Mouse (Mus musculus): Measurements from ENCODE around the gene Gnb1l.
A peak's percentile ranks its signal among the peaks of the same experiment; 100 is the strongest.

Gene Gnb1l

DNA sequence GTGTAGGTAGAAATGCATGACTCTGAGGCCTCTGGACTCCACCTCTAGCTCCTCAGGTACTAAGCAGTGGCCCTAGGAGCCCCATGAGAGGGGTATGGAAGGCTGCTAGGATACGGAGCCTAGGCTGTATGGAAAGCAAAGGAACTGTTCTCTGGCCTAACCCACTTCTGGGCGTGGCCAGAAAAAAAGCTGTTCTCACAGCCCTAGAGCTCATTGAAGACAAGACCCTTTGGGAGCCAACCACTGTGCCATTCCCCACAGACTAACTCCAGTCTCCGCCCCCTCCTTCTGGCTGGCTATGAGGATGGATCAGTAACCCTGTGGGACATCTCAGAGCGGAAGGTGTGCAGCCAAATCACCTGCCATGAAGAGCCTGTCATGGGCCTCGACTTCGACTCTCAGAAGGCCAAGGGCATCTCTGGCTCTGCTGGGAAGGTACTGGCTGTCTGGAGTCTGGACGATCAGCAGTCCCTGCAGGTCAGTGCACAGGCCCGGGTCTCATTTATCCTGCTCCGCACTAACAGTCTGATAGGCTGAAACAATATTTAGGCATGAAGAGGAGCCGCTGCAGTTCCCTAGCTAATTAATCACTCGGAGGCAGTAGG, 53.7 kb downstream of the Gnb1l start:
- DNase-seq, result no peak

DNA sequence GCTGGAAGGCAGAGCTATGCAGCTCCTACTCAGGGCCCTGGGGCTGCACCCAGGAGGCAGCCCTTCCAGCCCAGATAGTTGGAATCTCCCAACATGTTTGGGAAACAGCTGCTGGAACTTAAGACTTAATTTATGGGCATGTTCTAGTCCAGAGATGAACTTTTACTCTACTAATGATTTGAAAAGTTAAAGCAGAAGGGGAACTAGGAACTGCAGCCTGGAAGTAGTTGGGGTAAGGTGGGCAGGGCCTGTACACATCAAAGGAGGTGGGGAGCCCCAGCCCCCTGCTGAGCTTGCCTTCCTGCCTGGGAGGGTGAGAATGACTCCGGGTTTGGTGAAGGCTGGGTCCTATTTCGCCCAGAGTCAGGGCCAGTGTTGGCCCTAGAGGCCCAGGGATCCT, 56.2 kb downstream of the Gnb1l start:
- DNase-seq, result no peak

DNA sequence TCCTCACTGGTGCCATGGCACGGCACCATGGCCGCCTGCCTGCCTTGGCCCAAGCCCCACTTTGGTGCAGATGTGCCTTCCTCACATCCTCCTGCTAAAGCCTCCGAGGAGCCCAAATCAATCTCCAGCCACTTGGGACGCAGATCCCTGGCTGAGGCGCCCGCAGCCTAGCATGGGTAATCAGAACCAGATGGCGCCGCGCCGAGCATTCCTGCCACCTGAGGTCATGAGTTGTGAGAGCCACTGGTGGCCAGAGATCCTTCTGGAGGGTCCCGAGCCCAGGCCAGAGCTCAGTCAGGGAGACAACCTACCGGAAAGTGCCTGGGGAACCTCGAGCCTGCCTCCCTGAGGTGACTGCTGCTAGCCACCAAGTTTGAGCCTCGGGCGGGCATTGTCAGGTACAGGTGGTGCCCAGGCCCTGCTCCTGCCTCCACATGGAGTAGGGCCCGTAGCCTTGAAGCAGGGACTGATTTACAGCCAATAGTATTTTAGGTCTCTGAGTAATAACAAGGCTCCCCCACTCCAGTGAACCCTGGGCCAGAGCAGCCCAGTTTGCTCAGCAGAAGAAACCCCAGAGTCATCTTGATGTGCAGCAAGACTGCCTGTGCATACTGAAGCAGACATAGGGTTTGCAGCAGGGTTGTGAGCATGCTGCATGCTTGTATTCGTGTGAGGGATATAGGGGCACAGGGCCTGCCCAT, 56.9 kb downstream of the Gnb1l start:
- no peak for DNase-seq

DNA sequence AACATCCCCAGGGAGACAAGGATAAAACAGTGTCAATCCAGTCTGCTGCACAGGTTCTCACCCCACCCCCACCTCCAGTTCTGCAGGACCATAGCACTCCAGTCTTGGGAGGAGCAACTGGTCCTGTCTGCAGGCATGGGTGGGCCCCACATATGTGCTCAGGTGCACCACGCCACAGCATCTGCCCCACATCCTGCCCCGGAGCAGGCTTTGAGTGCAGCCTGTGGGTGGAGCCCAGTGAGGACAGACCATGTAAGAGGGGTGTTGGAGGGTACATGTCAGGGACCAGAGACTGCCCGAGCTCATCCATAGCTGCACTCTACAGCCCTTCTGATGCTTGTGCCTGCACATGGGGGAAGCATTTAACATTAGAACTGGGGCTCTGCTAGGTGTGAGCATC, 57.9 kb downstream of the Gnb1l start:
- DNase-seq, result no peak

DNA sequence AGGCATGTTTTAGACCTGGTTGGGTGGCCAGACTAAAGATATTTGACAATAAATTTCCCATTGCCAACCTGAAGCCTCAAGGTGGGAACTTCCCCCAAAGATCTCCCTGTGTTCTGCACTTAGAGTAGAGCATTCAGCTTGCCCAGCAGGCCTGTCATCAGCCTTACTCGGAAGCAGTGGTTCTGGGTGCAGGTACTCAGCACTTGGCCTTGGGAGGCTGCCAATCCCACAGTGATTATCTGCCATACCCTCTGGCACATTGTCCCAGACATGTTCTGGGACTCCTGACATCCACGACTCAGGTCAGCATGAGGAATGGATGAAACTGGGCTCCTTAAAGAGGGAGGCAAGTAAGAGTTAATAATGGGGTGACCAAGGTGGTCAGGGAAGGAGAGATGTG, 66.0 kb downstream of the Gnb1l start:
- no peak for DNase-seq

DNA sequence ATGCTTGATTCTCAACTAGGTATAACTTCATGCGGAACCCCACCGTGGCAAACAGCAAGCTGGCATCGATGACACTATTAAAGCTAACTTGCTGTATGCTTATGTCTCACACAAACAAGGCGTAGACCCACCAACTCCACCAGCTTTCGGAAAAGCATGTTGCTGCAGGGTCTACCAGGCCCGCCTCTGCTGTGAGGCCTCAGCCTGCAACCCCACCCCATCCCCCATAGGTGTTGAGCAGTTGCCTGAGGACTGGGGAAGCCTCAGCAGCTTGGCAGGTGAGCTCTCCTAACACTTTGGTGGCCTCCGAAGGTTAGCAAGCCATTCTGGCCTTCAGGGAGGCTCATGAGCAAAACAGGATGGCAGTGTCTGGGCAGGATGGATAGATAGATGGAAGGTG, 70.1 kb downstream of the Gnb1l start:
- DNase-seq, result no peak

DNA sequence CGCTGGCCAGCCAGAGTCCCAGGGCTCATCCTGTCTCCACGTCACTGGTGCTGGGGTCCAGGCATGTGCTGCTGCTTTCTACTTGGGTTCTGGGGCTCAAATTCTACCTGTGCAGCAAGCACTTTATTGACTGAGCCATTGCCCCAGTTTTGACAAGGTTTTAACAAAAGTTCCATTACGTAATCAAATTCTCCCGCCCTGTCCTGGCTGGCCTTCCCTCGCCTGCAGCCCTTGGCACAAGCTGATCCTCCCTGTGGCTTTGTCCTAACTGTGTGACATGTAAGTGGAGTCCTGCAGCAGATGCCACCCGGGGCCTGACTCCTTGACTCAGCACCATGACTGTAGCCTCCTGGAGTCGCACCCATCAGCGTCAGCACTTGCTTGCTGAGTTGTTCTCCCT, 75.7 kb downstream of the Gnb1l start:
- peak; percentile 14 for DNase-seq

DNA sequence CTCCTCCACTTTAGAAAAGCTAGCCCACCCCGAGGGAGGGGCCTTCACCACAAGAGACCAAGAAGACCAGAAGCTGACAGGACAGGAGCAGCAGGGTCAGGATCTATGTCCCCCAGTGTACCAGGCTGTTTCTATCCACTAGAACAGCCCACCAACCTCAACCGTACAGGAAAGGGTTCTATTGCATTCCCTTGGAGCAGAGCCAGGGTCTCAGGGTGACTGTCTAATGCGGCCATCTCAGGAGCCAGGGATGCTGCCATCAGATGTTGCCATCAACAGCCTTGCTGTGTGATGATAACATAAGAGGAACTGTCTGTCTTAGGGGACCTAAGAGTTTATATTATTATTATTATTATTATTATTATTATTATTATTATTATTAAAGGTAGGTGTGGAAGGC, 78.6 kb downstream of the Gnb1l start:
- DNase-seq, result no peak

DNA sequence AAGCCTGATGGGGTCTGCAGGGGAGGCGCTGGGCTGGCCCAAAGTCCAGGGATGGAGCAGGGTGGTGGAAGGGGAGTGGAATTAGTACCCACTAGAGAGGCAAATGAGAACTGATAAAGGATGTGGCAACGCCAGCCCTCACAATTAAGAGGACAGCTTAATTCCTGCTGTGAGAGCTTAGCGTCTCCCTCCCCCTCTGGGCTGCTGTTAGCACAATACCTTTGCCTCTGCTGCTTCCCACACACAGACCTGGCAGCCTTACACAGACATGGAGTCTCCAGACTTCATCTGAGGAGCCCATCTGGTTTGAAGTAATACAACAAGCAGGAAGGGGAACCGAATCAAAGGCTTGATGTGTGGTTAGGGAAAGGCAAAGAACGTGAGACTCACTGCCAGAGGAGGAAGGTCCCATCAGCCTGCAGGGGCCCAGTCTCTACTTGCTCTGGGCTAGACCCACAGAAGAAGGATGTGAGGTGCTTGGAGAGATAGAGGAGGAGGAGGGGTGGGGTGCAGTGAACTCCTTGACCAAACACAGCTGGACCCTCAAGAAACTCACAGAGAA, 79.2 kb downstream of the Gnb1l start:
- no peak for DNase-seq

DNA sequence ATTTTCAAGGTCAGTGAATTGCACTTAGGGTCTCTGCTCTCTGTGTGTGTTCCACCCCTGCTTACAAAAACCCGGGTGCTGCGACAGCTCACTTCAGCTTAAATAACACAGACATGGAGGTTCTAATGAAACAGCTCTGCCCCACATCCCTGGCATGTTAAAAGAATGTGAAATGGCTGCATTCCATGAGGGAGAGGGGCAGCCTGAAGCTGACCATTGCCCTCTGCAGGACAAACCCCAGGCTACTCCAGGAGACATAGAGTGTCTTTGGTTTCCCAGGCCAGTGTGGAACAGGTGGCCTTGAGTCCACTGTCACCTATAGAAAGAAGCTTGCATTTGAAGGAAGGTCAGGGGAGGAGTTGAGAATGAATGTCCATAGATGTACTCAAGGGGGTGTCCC, 81.9 kb downstream of the Gnb1l start:
- no peak for DNase-seq

DNA sequence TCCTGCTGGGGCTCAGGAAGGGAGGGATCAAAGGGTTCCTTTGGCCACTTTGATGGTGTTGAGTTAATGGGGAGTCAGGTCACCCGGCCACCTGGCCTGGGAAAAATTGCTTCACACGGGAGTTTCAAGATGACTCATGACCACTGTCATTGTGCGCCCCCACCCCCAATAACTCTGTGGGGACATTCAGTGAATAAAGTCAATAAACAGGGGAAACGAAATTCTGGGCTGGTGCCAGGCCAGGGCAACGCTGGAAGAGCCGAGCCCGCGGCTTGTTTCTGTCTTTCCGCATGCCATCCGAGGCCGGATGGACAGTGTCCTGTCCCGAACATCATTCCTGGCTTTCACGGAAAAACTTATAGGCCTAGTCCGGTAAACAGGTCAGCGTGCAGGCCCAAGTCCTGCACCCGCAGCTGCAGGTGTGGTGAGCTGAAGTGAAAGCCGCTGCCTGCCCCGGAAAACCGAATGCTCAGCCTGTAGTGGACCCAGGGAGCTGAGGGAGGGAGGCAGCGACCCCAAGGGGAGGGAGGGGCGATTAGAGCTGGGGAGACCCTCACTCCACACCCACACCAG, 82.6 kb downstream of the Gnb1l start:
- no peak for DNase-seq

DNA sequence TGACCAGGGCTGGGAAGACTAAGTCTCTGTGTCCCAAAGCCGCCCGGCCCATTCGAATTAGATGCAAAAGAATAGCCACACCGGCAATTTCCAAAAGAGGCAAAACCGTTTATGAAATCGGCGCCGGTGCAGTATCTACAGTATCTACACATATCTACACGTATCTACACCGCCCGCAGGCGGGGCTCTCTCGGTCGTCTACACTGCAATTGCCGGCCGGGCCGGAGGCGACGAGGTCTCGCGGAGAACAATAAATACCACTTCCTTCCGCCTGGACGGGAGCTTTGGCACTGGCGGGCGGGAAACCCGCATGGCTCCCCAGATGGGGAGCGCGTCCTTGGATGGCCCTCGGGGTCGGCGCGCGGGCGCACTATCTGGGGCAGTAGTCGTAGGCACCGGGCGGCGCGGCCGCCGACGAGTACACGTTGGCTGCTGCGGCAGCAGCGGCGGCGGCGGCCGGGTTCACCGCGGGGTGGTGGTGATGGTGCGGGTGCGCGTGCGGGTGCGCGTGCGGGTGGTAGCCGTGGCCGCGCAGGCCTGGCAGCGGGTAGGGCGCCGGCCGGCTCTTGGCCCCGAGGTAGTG, 83.2 kb downstream of the Gnb1l start:
- no peak for DNase-seq

DNA sequence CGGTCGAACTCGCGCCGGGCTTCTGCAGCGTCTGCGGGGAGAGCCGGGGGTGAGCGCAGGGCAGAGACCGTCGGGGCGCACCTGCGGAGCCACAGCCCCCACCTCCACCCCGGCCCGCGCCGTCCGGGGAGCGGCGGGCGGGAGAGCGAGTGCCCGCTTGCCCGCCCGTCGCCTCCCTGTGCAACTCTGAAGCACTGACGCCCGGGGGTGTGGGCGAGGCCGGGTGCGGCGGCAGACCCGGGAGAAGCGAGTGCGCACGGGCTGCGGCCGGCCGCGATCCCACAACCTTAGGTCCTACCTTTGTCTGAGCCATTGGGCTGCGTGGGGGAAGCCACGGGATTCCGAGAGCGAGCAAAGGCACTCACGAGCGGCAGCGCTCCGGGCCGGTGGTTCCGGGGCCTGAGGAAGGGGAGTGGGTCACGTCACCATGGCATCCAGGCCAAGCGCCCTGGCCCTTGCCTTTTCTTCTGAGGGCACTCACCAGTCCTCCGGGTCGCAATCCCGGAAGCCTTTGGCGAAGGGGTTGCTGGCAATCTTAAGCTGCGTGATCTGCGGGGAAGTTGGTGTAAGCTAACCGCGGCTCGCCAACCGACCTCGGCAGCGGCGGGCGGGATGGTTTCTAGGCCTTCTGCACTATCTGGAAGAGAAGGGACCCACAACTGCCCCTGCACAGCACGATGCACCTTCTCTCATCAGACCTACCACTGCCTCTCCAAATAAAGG, 84.1 kb downstream of the Gnb1l start:
- DNase-seq, result no peak

DNA sequence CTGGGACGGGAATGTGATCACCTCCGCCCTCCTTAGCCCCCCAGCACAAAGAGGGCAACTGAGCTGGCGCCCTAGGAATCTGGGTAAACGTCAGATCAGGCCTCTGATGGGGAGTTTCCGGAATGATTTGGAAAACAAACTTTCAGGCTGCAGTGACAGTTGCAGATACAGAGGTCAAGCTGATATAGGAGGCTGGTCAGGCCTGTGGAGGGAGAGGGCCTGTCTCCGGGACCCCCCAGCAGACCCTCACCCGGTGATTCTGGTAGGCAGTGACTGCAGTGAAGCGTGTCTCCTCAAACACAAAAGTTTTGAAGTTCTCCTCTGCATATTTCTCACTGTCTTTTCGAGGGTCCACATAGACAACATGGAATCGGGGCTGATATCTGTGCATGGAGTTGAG, 84.7 kb downstream of the Gnb1l start:
- no peak for DNase-seq

DNA sequence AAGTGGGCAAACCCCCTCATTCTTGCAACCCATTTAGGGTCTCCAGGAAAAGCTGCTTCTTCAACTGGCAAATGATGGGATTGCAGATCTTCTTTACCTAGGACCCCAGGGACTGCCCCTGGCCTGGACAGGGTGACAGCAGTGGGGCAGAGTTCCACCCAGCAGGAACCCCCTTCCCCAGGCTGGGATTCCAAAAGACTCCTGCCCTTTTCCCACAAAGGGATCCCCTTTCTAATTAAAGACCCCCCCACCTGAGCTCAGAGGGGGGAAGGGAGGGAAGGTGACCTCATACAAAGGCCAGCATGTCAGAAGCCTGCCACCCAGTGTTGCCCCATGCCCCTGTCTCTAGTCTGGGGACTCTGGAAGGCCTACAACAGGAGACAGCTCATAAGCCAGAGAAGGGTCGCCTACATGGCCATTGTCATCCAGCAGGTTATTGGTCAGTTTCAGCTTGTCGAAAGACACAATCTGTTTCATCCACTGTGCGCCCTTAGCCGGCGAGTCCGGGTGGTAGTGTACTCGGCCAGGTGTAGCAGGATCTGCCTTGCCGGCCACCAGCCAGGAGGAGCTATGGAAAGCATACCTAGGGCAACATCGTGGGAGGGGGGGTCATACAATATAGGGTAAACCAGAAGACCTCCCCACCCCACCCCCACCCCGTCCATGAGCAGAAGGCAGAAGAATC, 85.3 kb downstream of the Gnb1l start:
- no peak for DNase-seq

DNA sequence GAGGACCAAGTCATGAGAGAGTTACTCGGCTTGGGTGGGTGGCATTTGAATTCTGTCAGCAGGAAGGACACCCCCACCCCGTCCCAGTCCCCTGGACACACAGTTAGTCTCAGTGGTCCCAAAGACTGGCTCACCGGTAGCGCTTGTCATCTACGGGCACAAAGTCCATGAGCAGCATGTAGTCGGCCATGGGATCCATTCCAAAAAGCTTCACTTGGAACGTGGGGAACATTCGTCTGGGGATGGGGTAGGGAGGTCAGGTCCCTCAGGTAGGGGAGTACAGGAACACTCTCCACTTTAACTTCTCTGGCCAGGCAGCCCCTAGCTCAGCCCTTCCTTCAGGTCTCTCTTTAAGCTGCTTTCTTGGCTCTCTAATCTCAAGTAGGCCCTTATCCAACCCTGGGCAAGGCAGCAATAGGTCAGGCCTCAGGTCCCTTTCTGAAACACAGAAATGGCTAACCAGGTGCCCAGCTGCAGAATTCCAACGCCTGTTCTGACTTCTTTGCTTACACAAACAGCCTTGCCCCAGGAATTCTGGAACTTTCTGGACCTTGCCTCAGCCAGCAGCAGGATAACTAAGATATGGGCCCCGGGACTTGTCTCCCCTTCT, 86.5 kb downstream of the Gnb1l start:
- DNase-seq, result no peak

DNA sequence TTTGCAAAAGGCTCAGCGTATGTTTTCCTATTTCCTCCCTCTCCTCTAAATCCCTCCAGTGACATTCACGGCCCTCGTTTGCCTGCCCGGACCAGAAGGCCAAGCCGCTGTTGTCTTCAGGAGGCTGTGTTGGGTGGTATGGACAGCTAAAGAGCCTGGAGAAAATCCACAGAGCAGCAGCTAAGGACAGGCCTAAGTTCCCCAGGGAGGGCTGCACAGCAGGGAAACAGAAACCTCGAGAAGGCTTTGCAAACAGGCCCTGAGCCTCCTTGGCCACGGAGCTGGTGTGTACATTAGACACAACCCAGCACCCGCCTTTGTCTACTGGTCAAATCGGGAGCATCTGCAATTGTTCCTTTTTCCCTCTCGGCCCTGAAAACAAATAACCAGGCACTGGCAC, 87.2 kb downstream of the Gnb1l start:
- no peak for DNase-seq

DNA sequence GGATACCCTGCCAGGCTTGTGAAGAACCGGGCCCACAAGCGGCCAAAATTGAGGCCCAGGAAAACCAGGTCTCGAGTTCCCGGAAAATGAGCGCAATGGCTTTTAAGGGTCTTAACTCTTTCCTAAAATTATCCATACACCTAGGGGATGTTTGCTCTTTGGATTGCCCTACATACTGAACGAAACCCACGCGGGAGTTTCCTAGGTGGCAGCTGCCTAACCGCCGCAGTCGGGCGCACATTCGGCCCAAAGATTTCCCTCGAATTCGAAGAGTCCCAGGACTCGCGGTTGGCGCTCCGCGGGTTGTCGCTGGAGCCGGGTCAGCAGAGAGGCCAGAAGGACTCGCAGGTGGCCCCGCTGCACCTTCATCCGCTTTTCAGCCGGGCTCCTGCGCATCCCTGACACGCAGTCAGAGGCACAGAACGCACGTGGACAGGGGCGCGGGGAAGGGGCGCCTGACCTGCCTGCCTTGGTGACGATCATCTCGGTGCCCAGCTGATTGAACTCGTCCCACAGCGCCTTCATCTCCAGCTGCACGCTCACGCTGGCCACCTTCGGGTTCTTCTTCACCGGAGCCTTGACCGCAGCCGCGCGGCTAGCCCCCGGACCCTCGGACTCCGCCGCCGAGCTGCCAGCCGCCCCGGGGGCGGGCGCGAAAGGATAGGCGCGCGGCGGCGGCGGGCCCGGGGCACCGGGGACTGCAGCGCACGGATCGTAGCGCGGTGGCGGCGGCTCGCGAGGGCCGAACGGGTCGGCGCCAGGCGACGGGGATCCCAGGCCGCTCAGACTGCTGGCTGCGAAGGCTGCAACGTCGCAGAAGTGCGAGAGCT, 87.8 kb downstream of the Gnb1l start:
- DNase-seq, result no peak

DNA sequence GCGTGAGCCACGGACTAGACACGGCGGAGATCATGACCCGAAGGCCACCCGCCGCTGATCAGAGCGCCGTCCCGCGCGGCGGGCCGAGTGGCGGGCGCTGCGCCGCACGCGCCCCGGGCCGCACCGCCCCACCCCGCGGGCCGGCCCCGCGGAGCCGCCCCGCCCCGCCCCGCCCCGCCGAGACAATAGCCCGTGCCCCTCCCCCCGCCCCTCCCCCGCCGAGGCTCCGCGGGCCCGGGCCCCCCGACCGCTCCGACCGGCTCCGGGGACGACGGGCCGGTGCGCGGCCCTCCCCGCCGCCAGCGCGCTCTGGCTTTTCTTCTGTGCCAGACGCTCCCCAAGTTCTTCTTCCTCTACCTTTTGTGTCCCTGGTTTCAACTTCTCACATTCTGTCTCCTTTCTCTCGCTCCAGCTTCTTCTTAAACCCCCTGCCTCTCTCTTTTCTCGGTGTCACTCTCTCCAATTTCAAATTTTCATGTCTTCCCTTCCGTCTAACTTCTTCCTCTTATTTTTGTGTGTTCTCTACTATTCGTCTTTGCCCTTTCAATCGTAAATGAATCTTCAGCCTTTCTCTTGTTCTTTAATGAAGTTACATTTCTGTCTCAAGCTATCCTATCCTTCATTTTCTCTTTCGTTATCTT, 88.5 kb downstream of the Gnb1l start:
- DNase-seq, result no peak

DNA sequence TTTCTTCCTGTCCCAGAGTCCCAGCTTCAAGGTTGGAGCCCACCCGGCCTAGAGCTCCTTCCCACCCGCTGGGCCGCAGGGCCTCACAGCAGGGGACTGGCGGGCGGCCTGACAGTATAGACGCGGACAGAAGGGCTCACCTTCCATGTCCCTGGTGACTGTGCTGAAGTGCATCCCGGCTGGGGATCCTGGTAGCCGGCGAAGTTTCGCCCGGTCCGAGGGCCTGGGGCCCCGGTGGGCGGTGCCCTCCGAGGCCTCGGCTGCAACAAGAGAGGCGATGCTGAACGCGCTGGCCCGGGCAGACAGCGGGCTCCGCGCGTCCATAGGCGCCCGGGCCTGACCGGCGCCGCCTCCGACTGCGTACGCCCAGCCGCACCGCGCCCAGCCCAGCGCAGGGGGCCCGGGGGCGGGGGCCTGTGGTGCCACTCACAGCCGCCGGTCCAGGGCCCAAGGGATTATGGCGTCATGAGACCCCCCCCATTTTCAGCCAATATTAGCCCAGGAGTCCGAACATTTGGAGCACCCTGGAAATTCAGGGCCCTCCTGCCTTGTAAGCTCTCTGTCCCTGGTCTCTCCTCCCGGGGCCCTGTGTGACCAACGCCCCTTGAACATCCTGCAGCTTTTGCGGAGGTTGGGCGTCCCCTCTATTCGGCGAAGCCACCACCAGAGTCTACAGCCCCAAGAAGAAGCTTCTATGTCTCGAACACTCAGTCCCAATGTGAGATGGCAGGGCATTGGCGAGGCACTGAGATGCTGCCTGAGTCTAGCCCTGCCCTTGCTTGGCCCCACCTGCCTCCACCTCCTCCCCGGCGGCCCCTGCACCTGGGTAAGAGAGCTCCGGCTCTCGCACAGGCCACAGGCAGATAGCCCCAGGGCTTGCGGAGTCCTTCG, 89.6 kb downstream of the Gnb1l start:
- DNase-seq, result no peak

All from cerebellum, adult 9-11 months (tissue).